Mouse (Mus musculus): ENCODE data around the gene Slc6a19.

- no peak for TF ChIP-seq TCF12 (IDR thresholded peaks at IDR 0.05; ENCODE audit: insufficient read depth, poor library complexity, severe bottlenecking)
- no peak for TF ChIP-seq E2F4 (IDR thresholded peaks at IDR 0.05; ENCODE audit: insufficient read depth)
- TF ChIP-seq MAX (IDR thresholded peaks at IDR 0.05; ENCODE audit: low read depth), result no peak
- TF ChIP-seq POLR2A (IDR thresholded peaks at IDR 0.05; ENCODE audit: insufficient read length, low read depth), result no peak
- TF ChIP-seq POLR2AphosphoS2 (IDR thresholded peaks at IDR 0.05; ENCODE audit: insufficient read length, low read depth), result no peak
- TF ChIP-seq MYOG (IDR thresholded peaks at IDR 0.05; ENCODE audit: control insufficient read depth in 1 of 3, insufficient read depth in 1 of 3, insufficient read length in 2 of 3, low read depth in 2 of 3), result no peak
- no peak for TF ChIP-seq TCF3 (IDR thresholded peaks at IDR 0.05; ENCODE audit: insufficient read length, low read depth)
Observed at GRCm38 (mm10) chr13:73685502-73685901, 19.2 kb downstream of the Slc6a19 start.
